Mouse (Mus musculus): ENCODE results near the gene Gm42674.

DNA sequence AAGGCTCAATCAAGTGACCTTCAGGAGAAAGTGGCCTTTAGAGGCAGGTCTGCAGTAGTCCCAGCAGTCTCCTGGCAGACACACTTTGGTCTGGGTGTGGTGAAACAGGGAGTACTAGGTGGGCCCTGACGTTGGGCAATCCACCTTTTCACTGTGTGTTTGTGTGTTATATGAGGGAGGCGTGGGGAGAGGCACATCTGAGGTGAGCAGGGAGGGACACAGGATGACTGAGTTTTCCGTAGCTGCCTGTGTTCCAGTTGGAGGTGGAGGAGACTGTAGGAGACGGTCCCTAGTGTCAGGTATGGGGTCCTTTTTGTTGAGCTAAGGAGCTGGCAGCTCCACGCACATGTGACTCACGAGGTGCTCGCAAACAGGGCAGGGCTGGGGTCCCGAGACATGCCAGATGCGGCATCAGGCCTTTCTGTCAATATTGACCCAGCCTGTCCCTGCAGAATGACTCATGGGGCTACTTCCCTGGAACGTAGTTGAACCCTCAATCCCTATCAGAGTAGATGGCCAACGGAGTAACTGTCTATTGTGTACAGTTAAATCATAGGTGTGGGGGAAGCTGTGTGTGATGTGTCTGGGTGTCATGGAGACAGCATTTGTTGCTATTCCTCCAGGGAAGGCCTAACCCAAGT is 13.0 kb downstream of the Gm42674 start:
- TF ChIP-seq GATA1 (IDR thresholded peaks at IDR 0.05; ENCODE audit: borderline replicate concordance, low read length) (no peak), FLI1 (IDR thresholded peaks at IDR 0.05; ENCODE audit: low read length) (no peak)

Measured in megakaryocyte, embryonic 14.5 days (primary cell).